Mouse (Mus musculus) bone marrow macrophage, adult 2 months (primary cell): ENCODE measurements at regions not wholly inside any gene's neighbourhood (a gene's known extent, or its start where the extent isn't known, plus 50 kb on each side); places are given as distances from the start of the nearest gene placed in this dataset.

Source experiments
- CTCF ChIP-seq: IDR thresholded peaks from 2 replicates; pipeline ENCODE4 v1.5.1; 2012; ENCODE audit warnings: low read depth, mild to moderate bottlenecking, low read length, moderate library complexity
- POLR2A ChIP-seq: IDR thresholded peaks from 2 replicates; pipeline ENCODE4 v1.6.1; 2012; ENCODE audit warnings: mild to moderate bottlenecking, low read depth, low read length, borderline replicate concordance

- TF ChIP-seq CTCF, result no peak
- no peak for TF ChIP-seq POLR2A
These were observed 143.6 kb upstream of the Cdh13 start for GRCm38 (mm10) chr8:118139928-118140327.
